In genomic region chr4:117023469-117023868, GRCm38 (mm10) we compare ENCODE assay signal across 23 mouse cellular contexts. TPM values are rescaled to one million over a fixed set of nuclear protein-coding genes. Genes with fewer than 3 reads are reported as not detected.
DNase-seq lines count a peak whose midpoint lies in the region; ATAC-seq and TF ChIP-seq lines count a peak whose summit lies in the region.
"Had no signal": no experiment of that assay in that cellular context is flagged by ENCODE, and none has a peak within 500 bp of the region (broad histone marks: within the 10 kb centered on the region; RNA-seq: fewer than 3 reads in every experiment).

No protein-coding gene starts in this region.

- no peaks in the 10 kb centered on the region for H3K27me3 ChIP-seq in liver, embryonic 12.5 days (replicated peaks)
- H3K27me3 ChIP-seq in liver, postnatal 0 days (ENCODE audit: insufficient read depth, low read length): no peaks in the 10 kb centered on the region
- H3K27me3 ChIP-seq in liver, embryonic 14.5 days (ENCODE audit: control insufficient read depth, insufficient read depth, low read length): no peaks in the 10 kb centered on the region
- H3K27me3 ChIP-seq in MEL (ENCODE audit: control insufficient read depth in 1 of 2, insufficient read depth in 2 of 2, low read length in 2 of 2): no peaks in the 10 kb centered on the region
- H3K27me3 ChIP-seq: CH12.LX; embryonic facial prominence, embryonic 12.5 days; forebrain, embryonic 13.5 days; forebrain, embryonic 15.5 days had no signal

- peaks cover 42% of the 10 kb centered on the region for H3K4me1 ChIP-seq in liver, embryonic 12.5 days
- H3K4me1 ChIP-seq in liver, postnatal 0 days (ENCODE audit: insufficient read depth): peaks cover 5% of the 10 kb centered on the region; the same call in 1 of the 2 replicates
- H3K4me1 ChIP-seq in liver, embryonic 14.5 days (replicated peaks; ENCODE audit: control insufficient read depth in 2 of 2, insufficient read depth in 2 of 2, low read length in 1 of 2): peaks cover 9 to 18% of the 10 kb centered on the region in 2 experiments
- H3K4me1 ChIP-seq in MEL (ENCODE audit: control insufficient read depth in 1 of 2, insufficient read depth in 2 of 2, low read length in 2 of 2): peaks cover 0 to 12% of the 10 kb centered on the region in 2 experiments; a peak in 3 of 4 replicates

- H3K9ac ChIP-seq in liver, embryonic 12.5 days: peak overlapping the region; percentile 2; the same call in 1 of the 2 replicates
- H3K9ac ChIP-seq in liver, postnatal 0 days (replicated peaks): no peak overlapping the region
- H3K9ac ChIP-seq in liver, embryonic 14.5 days (replicated peaks): 0 out of 2 replicates have a peak overlapping the region, but pooled peaks have one; percentile 21
- H3K9ac ChIP-seq in MEL (ENCODE audit: control insufficient read depth, low read depth, low read length, poor library complexity, severe bottlenecking): no peak overlapping the region
- H3K9ac ChIP-seq: embryonic facial prominence, embryonic 12.5 days; forebrain, embryonic 13.5 days; forebrain, embryonic 15.5 days; forebrain, postnatal 0 days had no signal

- no peak for TF ChIP-seq POLR2A in MEL (IDR thresholded peaks at IDR 0.05; ENCODE audit: control insufficient read depth in 1 of 2, insufficient read depth in 1 of 2, low read depth in 1 of 2, low read length in 2 of 2, poor library complexity in 1 of 2)

- H3K79me2 ChIP-seq in MEL (ENCODE audit: control insufficient read depth, insufficient read depth, low read length, poor library complexity): peaks cover 23% of the 10 kb centered on the region

- no peak overlapping the region for H3K4me3 ChIP-seq in liver, embryonic 12.5 days
- no peak overlapping the region for H3K4me3 ChIP-seq in liver, postnatal 0 days (ENCODE audit: low read depth, low read length)
- no peak overlapping the region for H3K4me3 ChIP-seq in liver, embryonic 14.5 days (ENCODE audit: insufficient read depth in 1 of 2, low read depth in 2 of 2, low read length in 2 of 2)
- no peak overlapping the region for H3K4me3 ChIP-seq in MEL (ENCODE audit: control insufficient read depth in 1 of 2, insufficient read depth in 1 of 2, low read depth in 2 of 2, low read length in 2 of 2)
- H3K4me3 ChIP-seq: embryonic facial prominence, embryonic 10.5 days; embryonic facial prominence, embryonic 12.5 days; forebrain, embryonic 13.5 days; forebrain, embryonic 15.5 days had no signal

- peak overlapping the region; percentile 38; the same call in 1 of the 2 replicates for H3K27ac ChIP-seq in liver, embryonic 12.5 days
- no peak overlapping the region for H3K27ac ChIP-seq in liver, postnatal 0 days (ENCODE audit: low read depth)
- no peak overlapping the region for H3K27ac ChIP-seq in liver, embryonic 14.5 days
- H3K27ac ChIP-seq in MEL (ENCODE audit: control insufficient read depth, low read depth, low read length): no peak overlapping the region
- H3K27ac ChIP-seq: embryonic facial prominence, embryonic 10.5 days; embryonic facial prominence, embryonic 12.5 days; forebrain, embryonic 13.5 days; forebrain, embryonic 15.5 days had no signal

- no peak for DNase-seq in liver, postnatal 0 days
- peak in 1 of 3 experiments; percentile 41 for DNase-seq in liver, embryonic 14.5 days (ENCODE audit: low read depth in 3 of 3, low spot score in 3 of 3)
- DNase-seq in liver: no peak
- DNase-seq in MEL (ENCODE audit: low read depth, low spot score): no peak
- no peak for DNase-seq in urinary bladder, postnatal 10 days (ENCODE audit: low spot score)
- DNase-seq: adrenal gland, adult 2 months; adrenal gland, postnatal 10 days; adrenal gland, postnatal 25 days; B cell, adult 2 months; cerebellum, adult 11-12 months; cerebellum, adult 2 months; cerebellum, adult 9-10 months; cerebellum, postnatal 10 days; cerebellum, postnatal 25 days; forebrain, postnatal 0 days had no signal

- TF ChIP-seq RAD21 in MEL (IDR thresholded peaks at IDR 0.05; ENCODE audit: low read depth, low read length): no peak

- no peaks in the 10 kb centered on the region for H3K9me3 ChIP-seq in liver, embryonic 12.5 days (replicated peaks)
- H3K9me3 ChIP-seq in liver, postnatal 0 days (ENCODE audit: low read length): no peaks in the 10 kb centered on the region
- H3K9me3 ChIP-seq in liver, embryonic 14.5 days (ENCODE audit: control insufficient read depth, low read length): no peaks in the 10 kb centered on the region
- no peaks in the 10 kb centered on the region for H3K9me3 ChIP-seq in MEL (replicated peaks; ENCODE audit: insufficient read depth, low read length)
- H3K9me3 ChIP-seq: embryonic facial prominence, embryonic 10.5 days; embryonic facial prominence, embryonic 12.5 days; forebrain, embryonic 13.5 days; forebrain, embryonic 15.5 days; G1E had no signal

- TF ChIP-seq EP300 in liver, postnatal 0 days (IDR thresholded peaks at IDR 0.05; ENCODE audit: low read depth): no peak
- TF ChIP-seq EP300 in liver, embryonic 14.5 days (IDR thresholded peaks at IDR 0.05; ENCODE audit: low read depth): peak; percentile 61
- TF ChIP-seq EP300 in MEL (IDR thresholded peaks at IDR 0.05; ENCODE audit: low read depth in 1 of 2, low read length in 2 of 2): peak in 1 of 2 experiments; percentile 51; a peak in 2 of 4 replicates

- H3K36me3 ChIP-seq in liver, embryonic 12.5 days: peaks cover 51% of the 10 kb centered on the region
- peaks cover 4% of the 10 kb centered on the region; the same call in 1 of the 2 replicates for H3K36me3 ChIP-seq in liver, postnatal 0 days (replicated peaks; ENCODE audit: insufficient read depth, low read length)
- peaks cover 15% of the 10 kb centered on the region for H3K36me3 ChIP-seq in liver, embryonic 14.5 days (replicated peaks; ENCODE audit: control insufficient read depth, insufficient read depth, low read depth)
- peaks cover 21 to 23% of the 10 kb centered on the region in 2 experiments for H3K36me3 ChIP-seq in MEL (ENCODE audit: control insufficient read depth in 1 of 2, insufficient read depth in 2 of 2, low read length in 2 of 2)

- H3K4me2 ChIP-seq in liver, embryonic 12.5 days: no peak overlapping the region
- H3K4me2 ChIP-seq in liver, postnatal 0 days (ENCODE audit: low read depth, low read length): no peak overlapping the region
- H3K4me2 ChIP-seq in liver, embryonic 14.5 days (ENCODE audit: low read depth): no peak overlapping the region
- H3K4me2 ChIP-seq: embryonic facial prominence, embryonic 12.5 days; forebrain, embryonic 13.5 days; forebrain, embryonic 15.5 days had no signal

- no peak for ATAC-seq in liver, embryonic 12.5 days
- ATAC-seq in liver, postnatal 0 days: no peak
- no peak for ATAC-seq in liver, embryonic 14.5 days (ENCODE audit: insufficient read depth)
- ATAC-seq: CD4-positive, CD25-positive, alpha-beta regulatory T cell, adult 4 months; forebrain, embryonic 13.5 days; forebrain, embryonic 15.5 days; forebrain, postnatal 0 days had no signal

- WGBS in liver, embryonic 12.5 days (ENCODE audit: insufficient replicate concordance): 74% methylated on average over 4 of the region's 4 CpGs
- WGBS in liver, postnatal 0 days (ENCODE audit: insufficient replicate concordance): 84% methylated on average over 4 of the region's 4 CpGs
- WGBS in liver, embryonic 14.5 days (ENCODE audit: insufficient replicate concordance): 60% methylated on average over 4 of the region's 4 CpGs

- TF ChIP-seq CTCF in liver, postnatal 0 days (IDR thresholded peaks at IDR 0.05; ENCODE audit: low read depth): no peak
- TF ChIP-seq CTCF in liver, embryonic 14.5 days (IDR thresholded peaks at IDR 0.05; ENCODE audit: low read depth): no peak
- no peak for TF ChIP-seq CTCF in MEL (IDR thresholded peaks at IDR 0.05 in 2 of 3, conservative IDR thresholded peaks at IDR 0.05 in 1 of 3; ENCODE audit: control insufficient read depth in 1 of 3, insufficient read depth in 1 of 3, low read depth in 2 of 3, low read length in 3 of 3, poor library complexity in 1 of 3, severe bottlenecking in 1 of 3)

TF ChIP-seq in MEL, 35 proteins besides CTCF, POLR2A, EP300 and RAD21:
- TF ChIP-seq TAL1 (IDR thresholded peaks at IDR 0.05; ENCODE audit: low read length) (peak; percentile 34; the same call in 1 of the 2 replicates), TCF12 (IDR thresholded peaks at IDR 0.05; ENCODE audit: low read depth, low read length) (0 out of 2 replicates have a peak, but pooled peaks have one; percentile 11), USF2 (IDR thresholded peaks at IDR 0.05; ENCODE audit: borderline replicate concordance in 1 of 2, insufficient read depth in 1 of 2, low read depth in 1 of 2, low read length in 2 of 2) (no peak)
TF ChIP-seq in MEL: peak in this region for 2.

RNA-seq across cellular contexts. Expression of gene Eif2b3, which starts 4.3 kb away (rescaled TPM):
- 55.2 and 55.3 TPM in 2 replicates for polyA plus RNA-seq in liver, embryonic 12.5 days (2016; fragmentation: Nextera tagmentation; extraction: Ambion mirVana)
- 18.4 and 18.5 TPM in 2 replicates for polyA plus RNA-seq in liver, postnatal 0 days (2015; fragmentation: Nextera tagmentation; extraction: Ambion mirVana)
- 12.3 and 17.3 TPM in 2 replicates for polyA plus RNA-seq in liver, embryonic 14.5 days (2012; rRNA removed)
- polyA plus RNA-seq in liver, embryonic 14.5 days (2014; fragmentation: Nextera tagmentation; extraction: Ambion mirVana): 32.7 and 34.3 TPM in 2 replicates
- total RNA-seq in MEL (2012; rRNA removed): 75.4 and 79.3 TPM in 2 replicates
- 10 to 100 TPM in 1 of 2 experiments, not detected in 1; 77.5 TPM for polyA plus RNA-seq in MEL (2012; ENCODE audit: insufficient read depth in 1 of 2, insufficient read length in 2 of 2, low read depth in 1 of 2, low replicate concordance in 2 of 2, missing spikeins in 1 of 2)

RNA-seq across cellular contexts. Expression of gene Hectd3, which starts 28.4 kb away (rescaled TPM):
- polyA plus RNA-seq in liver, embryonic 12.5 days (2016; fragmentation: Nextera tagmentation; extraction: Ambion mirVana): 11.8 TPM in 2 replicates
- 4.7 and 5.2 TPM in 2 replicates for polyA plus RNA-seq in liver, postnatal 0 days (2015; fragmentation: Nextera tagmentation; extraction: Ambion mirVana)
- 8.0 and 8.9 TPM in 2 replicates for polyA plus RNA-seq in liver, embryonic 14.5 days (2012; rRNA removed)
- polyA plus RNA-seq in liver, embryonic 14.5 days (2014; fragmentation: Nextera tagmentation; extraction: Ambion mirVana): 4.9 and 5.7 TPM in 2 replicates
- 9.8 TPM in 2 replicates for total RNA-seq in MEL (2012; rRNA removed)
- 10 to 100 TPM in 1 of 2 experiments, not detected in 1; 19.1 TPM for polyA plus RNA-seq in MEL (2012; ENCODE audit: insufficient read depth in 1 of 2, insufficient read length in 2 of 2, low read depth in 1 of 2, low replicate concordance in 2 of 2, missing spikeins in 1 of 2)

RNA-seq across cellular contexts. Expression of gene Urod, which starts 29.3 kb away (rescaled TPM):
- 547 and 565 TPM in 2 replicates for polyA plus RNA-seq in liver, embryonic 12.5 days (2016; fragmentation: Nextera tagmentation; extraction: Ambion mirVana)
- 245 and 255 TPM in 2 replicates for polyA plus RNA-seq in liver, postnatal 0 days (2015; fragmentation: Nextera tagmentation; extraction: Ambion mirVana)
- 414 and 441 TPM in 2 replicates for polyA plus RNA-seq in liver, embryonic 14.5 days (2012; rRNA removed)
- 567 and 604 TPM in 2 replicates for polyA plus RNA-seq in liver, embryonic 14.5 days (2014; fragmentation: Nextera tagmentation; extraction: Ambion mirVana)
- total RNA-seq in MEL (2012; rRNA removed): 72.0 and 108 TPM in 2 replicates
- 100 to 1,000 TPM; 132 to 645 TPM for polyA plus RNA-seq in MEL (2012; ENCODE audit: insufficient read depth in 1 of 2, insufficient read length in 2 of 2, low read depth in 1 of 2, low replicate concordance in 2 of 2, missing spikeins in 1 of 2)

Comparison
In these comparisons a context has a peak if more than half of its experiments do, and no peak if none do; other contexts are left out.
1. H3K9ac ChIP-seq: peak in liver, embryonic 12.5 days (single experiment) and liver, embryonic 14.5 days (single experiment); none in liver, postnatal 0 days (single experiment) and MEL (single experiment).